Comparison of ENCODE assay signal across 41 mouse cellular contexts in genomic region chr3:138238046-138238445, GRCm38 (mm10). TPM values are rescaled to one million over a fixed set of nuclear protein-coding genes. Genes with fewer than 3 reads are reported as not detected.
DNase-seq lines count a peak whose midpoint lies in the region; ATAC-seq and TF ChIP-seq lines count a peak whose summit lies in the region.
"Had no signal": no experiment of that assay in that cellular context is flagged by ENCODE, and none has a peak within 500 bp of the region (broad histone marks: within the 10 kb centered on the region; RNA-seq: fewer than 3 reads in every experiment).

No protein-coding gene starts in this region.

- DNase-seq in liver, adult 2 months (ENCODE audit: extremely low read depth, low read depth, low spot score) = peak; percentile 99
- DNase-seq in fat pad, adult 2 months (ENCODE audit: extremely low read depth, low read depth, low spot score) = peak; percentile 52
- DNase-seq in naive thymus-derived CD4-positive, alpha-beta T cell, adult 2 months (ENCODE audit: low read depth) = peak; percentile 14
- DNase-seq in frontal cortex, postnatal 36 days (ENCODE audit: low spot score in 2 of 2) = no peak
- no peak for DNase-seq in left cerebral cortex, postnatal 10 days (ENCODE audit: extremely low spot score in 1 of 2, low spot score in 2 of 2)
- DNase-seq in left cerebral cortex, adult 2 months (ENCODE audit: extremely low spot score in 1 of 2, low spot score in 2 of 2) = no peak
- DNase-seq: adrenal gland, adult 2 months; adrenal gland, postnatal 36 days; B cell, adult 2 months; cerebellum, adult 18-20 months; cerebellum, postnatal 10 days; forebrain, postnatal 0 days; gastrocnemius, postnatal 10 days; heart, postnatal 10 days; kidney, postnatal 14 days; layer of hippocampus, adult 9-11 months; liver, embryonic 13.5 days; lung, adult 2 months; lung, postnatal 10 days; right cerebral cortex, postnatal 14 days; spleen, adult 18-20 months; thymus, adult 2 months; thymus, postnatal 36 days had no signal

- no peak overlapping the region for H3K4me2 ChIP-seq in liver, embryonic 12.5 days
- H3K4me2 ChIP-seq: forebrain, embryonic 12.5 days; heart, embryonic 13.5 days; hindbrain, embryonic 14.5 days; limb, embryonic 12.5 days; liver, embryonic 13.5 days; neural tube, embryonic 13.5 days had no signal

- H3K4me1 ChIP-seq in liver, adult 2 months (ENCODE audit: control insufficient read depth, insufficient read depth, low read length) = peaks cover 34% of the 10 kb centered on the region
- peaks cover 3% of the 10 kb centered on the region; the same call in 1 of the 2 replicates for H3K4me1 ChIP-seq in liver, embryonic 12.5 days
- H3K4me1 ChIP-seq: heart, embryonic 13.5 days; liver, embryonic 13.5 days had no signal

- peaks cover 33% of the 10 kb centered on the region for H3K36me3 ChIP-seq in liver, adult 2 months (ENCODE audit: control insufficient read depth, insufficient read depth, low read length)
- no peaks in the 10 kb centered on the region for H3K36me3 ChIP-seq in liver, embryonic 12.5 days
- H3K36me3 ChIP-seq: forebrain, embryonic 12.5 days; heart, embryonic 13.5 days; limb, embryonic 12.5 days; liver, embryonic 13.5 days; neural tube, embryonic 13.5 days had no signal

- ATAC-seq in liver, embryonic 12.5 days = no peak
- ATAC-seq: activated CD4-positive, CD25-positive, alpha-beta regulatory T cell, adult 4 months; forebrain, postnatal 0 days; inflammation-experienced regulatory T-cells, adult 6 months; midbrain, embryonic 16.5 days had no signal

- H3K4me3 ChIP-seq in liver, adult 2 months (ENCODE audit: insufficient read depth, low read depth, low read length) = peak overlapping the region; percentile 61
- no peak overlapping the region for H3K4me3 ChIP-seq in liver, embryonic 12.5 days
- H3K4me3 ChIP-seq in left cerebral cortex, adult 2 months = no peak overlapping the region
- H3K4me3 ChIP-seq: erythroblast, embryonic 14.5 days; forebrain, embryonic 12.5 days; heart, embryonic 13.5 days; limb, embryonic 12.5 days; liver, embryonic 13.5 days; myocyte; neural tube, embryonic 13.5 days had no signal

- H3K79me2 ChIP-seq in liver, adult 2 months (ENCODE audit: control insufficient read depth, insufficient read depth, low read length) = peaks cover 7% of the 10 kb centered on the region; the same call in 1 of the 2 replicates

- no peaks in the 10 kb centered on the region for H3K9me3 ChIP-seq in liver, embryonic 12.5 days (replicated peaks)
- H3K9me3 ChIP-seq: forebrain, embryonic 12.5 days; heart, embryonic 13.5 days; limb, embryonic 12.5 days; liver, embryonic 13.5 days; neural tube, embryonic 13.5 days had no signal

- no peaks in the 10 kb centered on the region; the same call in 1 of the 2 replicates for H3K27me3 ChIP-seq in liver, adult 2 months (ENCODE audit: control insufficient read depth, insufficient read depth, low read length)
- no peaks in the 10 kb centered on the region for H3K27me3 ChIP-seq in liver, embryonic 12.5 days (replicated peaks)
- H3K27me3 ChIP-seq: forebrain, embryonic 12.5 days; heart, embryonic 13.5 days; liver, embryonic 13.5 days; neural tube, embryonic 13.5 days had no signal

- peak overlapping the region; percentile 88 for H3K9ac ChIP-seq in liver, adult 2 months (ENCODE audit: low read depth, low read length)
- H3K9ac ChIP-seq in liver, embryonic 12.5 days = no peak overlapping the region
- H3K9ac ChIP-seq: forebrain, embryonic 12.5 days; forebrain, postnatal 0 days; heart, embryonic 13.5 days; hindbrain, embryonic 14.5 days; limb, embryonic 12.5 days; liver, embryonic 13.5 days; neural tube, embryonic 13.5 days had no signal

- 18% methylated on average over 10 of the region's 10 CpGs for WGBS in liver, adult 2 months
- WGBS in liver, embryonic 12.5 days (ENCODE audit: insufficient replicate concordance) = 63% methylated on average over 10 of the region's 10 CpGs

- peak overlapping the region; percentile 97 for H3K27ac ChIP-seq in liver, adult 2 months (replicated peaks; ENCODE audit: insufficient read depth, low read depth, low read length)
- H3K27ac ChIP-seq in liver, embryonic 12.5 days = no peak overlapping the region
- no peak overlapping the region for H3K27ac ChIP-seq in left cerebral cortex, adult 2 months
- H3K27ac ChIP-seq: forebrain, embryonic 12.5 days; heart, embryonic 13.5 days; hindbrain, embryonic 14.5 days; limb, embryonic 12.5 days; liver, embryonic 13.5 days; macrophage; neural tube, embryonic 13.5 days had no signal

- intact Hi-C loops in left cerebral cortex, postnatal 10 days (cut with DNase I) = no loop called here
- intact Hi-C loops in left cerebral cortex, adult 2 months (cut with DNase I) = no loop called here

- TF ChIP-seq CTCF in liver, adult 2 months (IDR thresholded peaks at IDR 0.05; ENCODE audit: low read depth, low read length) = no peak
- TF ChIP-seq CTCF in left cerebral cortex, adult 2 months (IDR thresholded peaks at IDR 0.05) = no peak

- TF ChIP-seq POLR2A in liver, adult 2 months (IDR thresholded peaks at IDR 0.05; ENCODE audit: extremely low read depth, insufficient read depth, low read length) = peak; percentile 62; the same call in 1 of the 2 replicates

RNA-seq across cellular contexts. Expression of gene Adh7, which starts 20.5 kb away (rescaled TPM):
- 1.2 and 1.5 TPM in 2 replicates for total RNA-seq in liver, adult 2 months (2014; rRNA removed)
- 0.40 and 1.7 TPM in 2 replicates for polyA plus RNA-seq in liver, adult 2 months (2012; rRNA removed)
- polyA plus RNA-seq in liver, embryonic 12.5 days (2016; fragmentation: Nextera tagmentation; extraction: Ambion mirVana) = 0.19 and 0.26 TPM in 2 replicates
- total RNA-seq in left cerebral cortex, postnatal 10 days (2021) = under 1 TPM; 0.10 to 0.49 TPM
- under 1 TPM in 1 of 2 experiments, not detected in 1; 0.28 TPM for total RNA-seq in left cerebral cortex, adult 2 months (2021)
- total RNA-seq: common myeloid progenitor, adult 5-6 weeks; granulocyte monocyte progenitor cell, adult 5-6 weeks; hematopoietic stem cell, adult 5-6 weeks; left cerebral cortex, postnatal 25 days had no signal
- polyA plus RNA-seq: activated CD4-positive, CD25-positive, alpha-beta regulatory T cell, adult 4 months; erythroblast, embryonic 14.5 days; forebrain, embryonic 12.5 days; inflammation-experienced regulatory T-cells, adult 6 months; macrophage had no signal

RNA-seq across cellular contexts. Expression of gene Adh1, which starts 22.7 kb away (rescaled TPM):
- 2,711 and 3,373 TPM in 2 replicates for total RNA-seq in liver, adult 2 months (2014; rRNA removed)
- 3,177 and 3,191 TPM in 2 replicates for polyA plus RNA-seq in liver, adult 2 months (2012; rRNA removed)
- polyA plus RNA-seq in liver, embryonic 12.5 days (2016; fragmentation: Nextera tagmentation; extraction: Ambion mirVana) = 0.92 and 0.97 TPM in 2 replicates
- 1 to 10 TPM; 2.0 to 3.4 TPM for total RNA-seq in left cerebral cortex, postnatal 10 days (2021)
- total RNA-seq in left cerebral cortex, adult 2 months (2021) = under 1 TPM; 0.42 to 0.63 TPM
- total RNA-seq: common myeloid progenitor, adult 5-6 weeks; granulocyte monocyte progenitor cell, adult 5-6 weeks; hematopoietic stem cell, adult 5-6 weeks had no signal
- polyA plus RNA-seq: erythroblast, embryonic 14.5 days; macrophage; myocyte had no signal

RNA-seq across cellular contexts. Expression of gene 4930579F01Rik, which starts 44.4 kb away (rescaled TPM):
- not detected in 2 replicates for total RNA-seq in liver, adult 2 months (2014; rRNA removed)
- not detected in 2 replicates for polyA plus RNA-seq in liver, adult 2 months (2012; rRNA removed)
- not detected in 2 replicates for polyA plus RNA-seq in liver, embryonic 12.5 days (2016; fragmentation: Nextera tagmentation; extraction: Ambion mirVana)
- not detected for total RNA-seq in left cerebral cortex, postnatal 10 days (2021)
- total RNA-seq in left cerebral cortex, adult 2 months (2021) = not detected
- total RNA-seq: adrenal gland, adult 2 months; adrenal gland, postnatal 36 days; common myeloid progenitor, adult 5-6 weeks; forebrain, postnatal 0 days; gastrocnemius, postnatal 10 days; granulocyte monocyte progenitor cell, adult 5-6 weeks; heart, postnatal 10 days; hematopoietic stem cell, adult 5-6 weeks; left cerebral cortex, postnatal 25 days had no signal
- polyA plus RNA-seq: activated CD4-positive, CD25-positive, alpha-beta regulatory T cell, adult 4 months; adrenal gland, adult 2 months; brain, embryonic 14.5 days; embryonic facial prominence, embryonic 14.5 days; erythroblast, embryonic 14.5 days; forebrain, embryonic 12.5 days; forebrain, postnatal 0 days; heart, embryonic 13.5 days; hindbrain, embryonic 14.5 days; inflammation-experienced regulatory T-cells, adult 6 months; limb, embryonic 12.5 days; liver, embryonic 13.5 days; lung, adult 2 months; macrophage; midbrain, embryonic 16.5 days; myocyte; neural tube, embryonic 13.5 days; thymus, adult 2 months had no signal

Comparison
In these comparisons a context has a peak if more than half of its experiments do, and no peak if none do; other contexts are left out.
1. DNase-seq: peak in liver, adult 2 months (single experiment), fat pad, adult 2 months (single experiment) and naive thymus-derived CD4-positive, alpha-beta T cell, adult 2 months (single experiment); none in frontal cortex, postnatal 36 days (0 of 2), left cerebral cortex, postnatal 10 days (0 of 2) and left cerebral cortex, adult 2 months (0 of 2).
2. RNA of gene Adh1, which starts 22.7 kb away (total RNA-seq): 2,711 to 3,373 TPM in liver, adult 2 months; 2.0 to 3.4 TPM in left cerebral cortex, postnatal 10 days and 0.42 to 0.63 TPM in left cerebral cortex, adult 2 months; every median in the first group is over 100 times any median in the second.